Comparison of ENCODE assay signal across 1 mouse cellular context in the genomic region with DNA sequence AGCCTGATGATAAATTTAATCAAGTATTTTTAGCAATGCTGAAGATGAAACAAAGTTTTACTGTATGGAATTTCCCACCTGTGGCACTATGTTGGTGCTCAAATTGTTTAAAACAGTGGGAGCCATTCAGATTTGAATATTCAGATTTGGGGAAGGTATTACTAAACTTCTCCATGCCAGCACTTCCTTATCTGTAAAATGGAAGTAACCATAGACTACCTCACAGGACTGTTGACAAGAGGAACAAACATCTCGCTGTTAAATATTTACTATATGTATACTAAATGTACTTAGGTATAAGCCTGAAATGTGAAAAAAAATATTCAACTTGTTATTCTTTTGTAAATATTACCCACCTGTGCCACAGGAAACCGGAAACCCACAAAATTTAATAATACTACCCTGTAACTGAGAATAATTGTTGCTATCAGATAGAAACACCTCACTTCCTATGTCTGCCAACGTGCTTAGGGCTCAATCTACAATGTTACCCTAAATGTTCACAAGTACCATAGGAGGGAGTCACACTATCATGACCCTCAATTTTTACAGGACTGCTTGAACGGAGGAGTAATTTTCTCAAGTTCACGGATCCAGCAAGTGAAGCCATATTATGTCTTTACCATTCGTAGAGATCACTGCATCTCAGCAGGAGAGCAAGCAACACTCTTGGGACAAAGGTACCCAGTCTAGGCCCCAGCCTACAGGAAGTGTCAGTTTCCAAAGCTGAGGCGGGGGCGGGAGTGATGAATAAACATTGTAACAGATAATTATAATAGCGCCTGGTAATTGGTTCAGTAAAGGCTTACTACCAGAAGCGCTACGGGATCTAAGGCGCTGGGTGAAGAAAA.
TF ChIP-seq lines count a peak whose summit lies in the region.

No protein-coding gene starts in this region.

TF ChIP-seq in MEL, 35 proteins besides CTCF, POLR2A, EP300 and RAD21:
- TF ChIP-seq MXI1 (IDR thresholded peaks at IDR 0.05; ENCODE audit: low read depth, low read length) (no peak; the same call in 1 of the 2 replicates), UBTF (IDR thresholded peaks at IDR 0.05; ENCODE audit: borderline replicate concordance, insufficient read depth, low read depth, low read length) (no peak), CHD1 (IDR thresholded peaks at IDR 0.05; ENCODE audit: low read depth, low read length) (peak; percentile 53; the same call in 1 of the 2 replicates), NELFE (IDR thresholded peaks at IDR 0.05; ENCODE audit: low read depth, low read length) (no peak), MYB (IDR thresholded peaks at IDR 0.05; ENCODE audit: low read depth, low read length) (no peak), ZKSCAN1 (IDR thresholded peaks at IDR 0.05; ENCODE audit: low read depth, low read length) (no peak), E2F4 (IDR thresholded peaks at IDR 0.05; ENCODE audit: borderline replicate concordance, low read depth, low read length) (no peak), TCF12 (IDR thresholded peaks at IDR 0.05; ENCODE audit: low read depth, low read length) (0 out of 2 replicates have a peak, but pooled peaks have one; percentile 5), ZNF384 (IDR thresholded peaks at IDR 0.05; ENCODE audit: low read depth, low read length) (no peak), ELF1 (IDR thresholded peaks at IDR 0.05; ENCODE audit: low read depth, low read length) (peak; percentile 84), ZMIZ1 (IDR thresholded peaks at IDR 0.05; ENCODE audit: low read depth, low read length) (no peak; the same call in 1 of the 2 replicates), MAFK (IDR thresholded peaks at IDR 0.05; ENCODE audit: borderline replicate concordance, low read depth, low read length) (no peak), NRF1 (IDR thresholded peaks at IDR 0.05; ENCODE audit: insufficient read depth, low read depth, low read length, poor library complexity, severe bottlenecking) (no peak), ZC3H11A (IDR thresholded peaks at IDR 0.05; ENCODE audit: low read depth, low read length) (no peak), MAX (IDR thresholded peaks at IDR 0.05; ENCODE audit: low read length) (no peak), CHD2 (IDR thresholded peaks at IDR 0.05; ENCODE audit: low read length) (no peak), GATA1 (IDR thresholded peaks at IDR 0.05; ENCODE audit: low read depth, low read length) (peak; percentile 3; the same call in 1 of the 2 replicates), TAL1 (IDR thresholded peaks at IDR 0.05; ENCODE audit: low read length) (peak; percentile 11; the same call in 1 of the 2 replicates), SIN3A (IDR thresholded peaks at IDR 0.05; ENCODE audit: low read length) (no peak; the same call in 1 of the 2 replicates), SMC3 (IDR thresholded peaks at IDR 0.05; ENCODE audit: low read depth, low read length) (no peak), ETS1 (IDR thresholded peaks at IDR 0.05; ENCODE audit: low read depth, low read length) (peak; percentile 48), USF1 (IDR thresholded peaks at IDR 0.05; ENCODE audit: low read depth, low read length) (no peak), TBP (IDR thresholded peaks at IDR 0.05; ENCODE audit: low read depth, low read length) (0 out of 2 replicates have a peak, but pooled peaks have one; percentile 74), POLR2AphosphoS2 (IDR thresholded peaks at IDR 0.05; ENCODE audit: low read length) (no peak), BHLHE40 (IDR thresholded peaks at IDR 0.05; ENCODE audit: borderline replicate concordance, low read depth, low read length) (no peak)
